Mouse (Mus musculus): ENCODE measurements around the gene Best2. TPM values are rescaled to one million over a fixed set of nuclear protein-coding genes. Genes with fewer than 3 reads are reported as not detected.

Best2 gene
- total RNA-seq, 2 experiments from 2014 or later, result not detected

DNA sequence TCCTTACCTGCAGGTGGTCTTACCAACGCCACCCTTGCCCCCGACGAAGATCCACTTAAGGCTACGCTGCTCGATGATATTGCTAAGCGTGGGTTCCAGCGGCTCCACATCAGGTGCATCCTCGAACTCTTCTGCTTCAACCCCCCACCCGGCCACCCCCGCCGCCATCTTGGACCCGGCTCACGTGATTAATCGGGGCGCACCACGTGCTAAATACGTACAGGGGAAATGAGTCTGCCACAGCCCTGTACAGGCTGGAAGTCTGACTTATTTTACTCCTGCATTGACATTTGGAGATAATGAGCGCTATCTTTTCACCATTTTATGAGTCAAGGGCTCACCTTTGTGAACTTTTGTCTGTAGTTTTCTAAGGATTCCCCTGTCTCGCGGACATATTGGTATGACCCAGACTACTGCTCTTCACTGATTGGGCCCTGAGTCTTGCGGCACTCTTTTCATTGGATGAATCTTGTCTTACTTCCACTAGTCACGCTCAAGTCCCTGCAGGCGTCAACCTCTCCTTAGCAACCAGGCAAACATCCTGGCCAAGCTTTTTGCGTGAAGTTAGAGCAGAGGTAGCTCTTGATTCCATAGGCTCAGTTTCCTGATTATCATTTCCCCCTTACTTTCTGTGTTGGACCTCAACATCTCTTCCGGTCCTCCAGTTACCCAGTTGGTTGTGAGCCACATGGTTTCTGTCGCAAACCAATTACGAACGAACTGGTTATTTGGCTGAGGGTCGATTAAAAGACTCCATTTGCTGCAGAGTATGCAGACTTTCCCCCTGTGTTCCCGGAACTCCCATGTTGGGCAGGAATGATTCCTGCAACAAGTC is 11.0 kb upstream of the Best2 start, which contains the start of gene Asna1:
Gene Asna1, minus strand, starts transcription at position 184 of the 835 bp plus-strand sequence.
- peak; percentile 80 to 84 for DNase-seq
- intact Hi-C loops (cut with DNase I), result no loop called here

DNA sequence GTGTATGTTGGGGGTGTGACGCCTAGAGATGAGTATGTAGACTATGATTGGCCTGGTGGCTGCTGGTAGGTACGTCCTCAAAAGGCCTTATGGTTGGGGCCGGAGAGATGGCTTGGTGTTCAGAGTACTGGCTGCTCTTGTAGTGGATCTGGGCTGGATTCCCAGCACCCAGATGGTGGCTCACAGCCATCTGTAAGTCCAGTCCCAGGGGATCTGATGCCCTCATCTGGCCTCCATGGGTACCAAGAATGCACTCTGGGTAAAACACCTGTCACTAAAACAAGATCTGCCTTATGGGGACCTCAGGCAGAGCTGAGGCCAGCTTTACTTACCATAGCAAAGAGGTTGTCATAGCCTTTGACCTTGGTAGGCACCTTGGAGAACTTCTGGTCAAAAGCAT is 9.5 kb upstream of the Best2 start:
- intact Hi-C loops (cut with DNase I), result no loop called here
- DNase-seq, result no peak

DNA sequence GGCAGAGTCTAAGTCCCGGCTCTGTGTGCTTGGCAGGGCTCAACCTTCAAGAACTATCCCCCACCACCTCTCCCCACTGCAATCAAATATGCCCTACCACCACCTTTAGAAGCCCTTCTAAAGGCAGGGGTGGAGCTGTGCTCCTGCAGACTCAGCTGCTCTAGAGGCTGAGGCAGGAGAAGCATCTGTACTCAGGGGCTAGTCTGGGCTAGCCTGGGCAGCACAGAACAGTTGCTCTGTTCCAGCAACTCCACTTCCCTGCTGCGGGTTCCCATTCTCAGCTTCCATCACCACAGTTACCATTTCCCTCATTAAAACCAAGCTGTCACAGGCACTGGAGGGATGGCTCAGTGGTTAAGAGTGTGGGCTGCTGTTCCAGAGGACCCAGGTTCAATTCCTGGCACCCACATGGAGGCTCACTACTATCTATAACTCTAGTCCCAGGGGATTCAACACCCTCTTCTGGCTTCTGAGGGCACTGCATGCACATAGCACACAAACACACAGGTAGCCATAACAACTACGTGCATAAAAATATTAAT is 7.3 kb upstream of the Best2 start:
- intact Hi-C loops (cut with DNase I), result no loop called here
- no peak for DNase-seq

DNA sequence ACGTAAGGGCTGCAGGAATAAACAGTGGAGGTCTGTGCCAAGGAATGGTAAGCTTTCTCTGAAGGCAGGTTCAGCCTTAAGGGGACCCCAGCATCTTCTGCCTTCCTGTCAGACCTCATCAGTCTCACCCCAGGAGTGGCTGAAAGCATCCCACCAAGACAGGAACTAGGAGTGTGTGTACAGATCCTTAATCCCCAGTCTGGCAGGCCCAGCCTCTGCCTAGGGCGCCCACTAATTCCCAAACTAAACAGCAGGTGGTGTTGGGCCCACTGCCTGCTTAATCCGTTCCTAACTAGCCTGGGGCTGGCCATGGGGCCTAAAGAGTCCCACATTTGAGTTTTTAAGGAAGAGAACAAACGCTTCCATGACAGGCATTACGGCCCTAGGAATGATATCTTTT is 2.9 kb upstream of the Best2 start:
- intact Hi-C loops (cut with DNase I), result no loop called here
- DNase-seq, result no peak

DNA sequence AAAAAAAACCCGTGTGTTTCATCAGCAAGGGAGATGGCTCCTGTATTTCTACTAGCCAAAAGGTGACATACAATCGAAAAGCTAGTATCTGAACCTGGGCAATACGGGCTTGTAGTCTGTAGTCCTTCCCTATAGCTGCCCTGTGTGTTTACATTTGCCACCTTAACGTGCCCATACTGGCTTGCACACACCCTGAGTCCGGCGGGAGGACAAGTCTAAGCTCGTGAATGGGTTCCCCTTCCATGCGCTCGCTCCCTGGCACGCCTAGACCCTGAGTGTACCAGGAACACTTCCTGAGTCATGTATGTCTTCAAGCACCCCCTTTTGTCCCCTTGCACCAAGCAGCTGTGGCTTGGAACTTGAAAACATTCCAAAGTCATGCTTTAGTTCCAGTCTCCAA is 2.4 kb upstream of the Best2 start:
- intact Hi-C loops (cut with DNase I), result no loop called here
- DNase-seq, result no peak

DNA sequence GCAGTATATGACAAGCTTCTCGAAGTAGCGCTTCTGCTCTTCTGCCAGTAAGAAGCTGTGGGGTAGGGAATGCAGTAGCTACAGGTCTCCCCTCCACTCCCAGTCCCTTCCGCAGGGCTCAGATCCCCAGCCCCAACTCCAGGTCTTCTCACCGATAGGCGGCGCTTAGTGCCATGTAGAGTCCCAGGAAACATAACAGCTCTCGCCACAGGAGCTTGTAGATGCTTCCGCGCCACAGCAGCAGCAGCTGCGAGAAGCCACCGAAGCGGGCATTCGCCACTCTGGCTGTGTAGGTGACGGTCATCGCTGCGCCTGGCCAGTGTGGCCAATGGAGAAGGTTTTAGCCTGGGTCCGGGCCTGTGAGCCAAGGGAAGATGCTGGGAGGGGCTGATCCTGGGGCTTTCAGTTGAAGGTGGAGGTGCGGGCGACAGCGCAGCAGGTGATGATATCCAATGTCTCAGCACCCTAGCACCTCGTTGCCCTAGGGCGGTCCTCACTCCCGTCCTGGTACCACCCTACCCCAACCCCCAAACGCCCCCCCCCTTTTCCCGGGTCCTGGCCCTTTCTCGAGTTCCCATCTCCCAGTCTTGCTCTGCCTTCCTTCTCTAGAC is 996 bp downstream of the Best2 start:
- peak; percentile 58 to 68 for DNase-seq
- intact Hi-C loops (cut with DNase I), result no loop called here

DNA sequence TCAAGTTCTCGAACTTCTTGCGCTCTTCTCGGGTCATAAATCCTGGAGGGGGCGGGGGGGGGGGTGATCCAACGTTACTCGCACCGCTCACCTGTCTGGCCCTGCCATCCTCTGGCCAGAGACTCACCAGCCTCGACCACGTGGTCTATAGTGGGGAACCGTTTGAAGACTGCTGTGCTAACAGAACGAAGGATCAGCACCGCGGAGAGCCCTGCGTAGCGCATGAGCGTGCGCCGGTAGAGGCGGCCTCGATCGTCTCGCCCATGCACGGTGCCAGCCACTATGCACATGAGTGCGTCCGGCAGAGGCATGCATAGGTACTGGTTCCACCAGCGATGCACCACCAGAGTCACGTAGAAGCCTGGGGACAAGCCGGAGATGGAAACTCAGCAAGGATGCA is 3.1 kb downstream of the Best2 start:
- intact Hi-C loops (cut with DNase I), result no loop called here
- DNase-seq, result no peak

DNA sequence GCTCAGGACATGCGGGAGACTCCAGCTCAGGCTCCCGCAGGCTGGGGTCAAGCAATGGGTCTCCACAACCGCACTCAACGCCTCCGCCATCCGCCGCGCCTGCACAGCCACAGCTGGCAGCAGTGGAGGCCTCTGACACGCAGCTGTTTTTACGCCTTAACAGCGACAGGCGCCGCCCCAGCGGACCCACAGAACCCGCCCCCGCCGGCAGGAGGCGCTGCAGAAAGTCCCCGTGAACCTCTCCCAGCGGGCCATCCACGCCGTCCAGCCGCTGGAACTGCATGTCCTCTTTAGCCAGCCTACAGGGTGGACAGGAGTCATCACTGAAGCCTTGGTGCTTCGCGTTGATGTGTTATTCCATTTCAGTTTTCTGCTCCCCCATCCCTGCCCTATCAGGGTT is 6.6 kb downstream of the Best2 start:
- DNase-seq, result peak; percentile 42 to 66
- intact Hi-C loops (cut with DNase I), result no loop called here

DNA sequence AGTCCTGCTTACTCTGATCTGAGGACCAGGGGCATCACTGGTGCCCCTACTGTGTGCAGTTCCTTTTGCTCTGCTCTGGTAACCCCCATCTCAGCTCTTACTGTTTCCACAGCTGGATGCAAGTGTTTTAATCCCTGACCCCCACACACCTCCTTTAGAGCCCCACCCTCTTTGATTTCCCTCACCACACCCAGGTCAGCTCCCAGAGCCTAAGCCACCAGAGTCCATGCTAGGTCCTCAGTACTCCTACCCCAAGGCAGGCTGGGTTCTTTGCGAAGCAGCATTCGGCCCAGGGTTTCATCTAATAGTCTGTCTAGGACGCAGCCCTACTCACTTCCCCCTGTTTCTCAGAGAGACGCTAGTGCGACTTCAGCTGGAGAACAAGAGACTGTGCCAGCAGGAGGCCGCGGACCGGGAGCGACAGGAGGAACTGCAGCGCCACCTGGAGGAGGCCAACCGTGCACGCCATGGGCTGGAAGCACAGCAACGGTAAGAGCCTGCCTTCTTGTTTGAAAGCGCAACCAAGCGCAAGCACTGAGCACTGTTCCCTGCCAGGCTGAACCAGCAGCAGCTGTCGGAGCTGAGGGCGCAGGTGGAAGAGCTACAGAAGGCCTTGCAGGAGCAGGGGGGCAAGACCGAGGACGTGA is 16.6 kb downstream of the Best2 start:
- intact Hi-C loops (cut with DNase I), result loop anchor here (2.0 kb wide), 1 partner anchor 69 kb away; no protein-coding TSS in a partner anchor
- peak; percentile 91 to 95 for DNase-seq

DNA sequence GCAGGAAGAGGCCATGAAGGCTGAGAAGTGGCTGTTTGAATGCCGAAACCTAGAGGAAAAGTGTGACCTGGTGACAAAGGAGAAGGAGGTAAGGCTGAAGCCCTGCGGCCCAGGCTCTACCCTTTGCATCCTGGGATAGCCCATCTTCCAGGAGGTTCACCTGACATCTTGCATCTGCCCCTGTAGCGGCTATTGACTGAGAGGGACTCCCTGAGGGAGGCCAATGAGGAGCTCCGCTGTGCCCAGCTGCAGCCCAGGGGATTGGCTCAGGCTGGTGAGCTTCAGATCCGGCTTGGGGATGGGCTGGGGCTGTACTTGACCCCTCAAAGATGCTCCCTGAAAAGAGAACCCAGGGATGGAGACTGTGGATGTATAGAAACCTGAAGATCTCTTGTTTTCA is 17.4 kb downstream of the Best2 start:
- intact Hi-C loops (cut with DNase I), result no loop called here

DNA sequence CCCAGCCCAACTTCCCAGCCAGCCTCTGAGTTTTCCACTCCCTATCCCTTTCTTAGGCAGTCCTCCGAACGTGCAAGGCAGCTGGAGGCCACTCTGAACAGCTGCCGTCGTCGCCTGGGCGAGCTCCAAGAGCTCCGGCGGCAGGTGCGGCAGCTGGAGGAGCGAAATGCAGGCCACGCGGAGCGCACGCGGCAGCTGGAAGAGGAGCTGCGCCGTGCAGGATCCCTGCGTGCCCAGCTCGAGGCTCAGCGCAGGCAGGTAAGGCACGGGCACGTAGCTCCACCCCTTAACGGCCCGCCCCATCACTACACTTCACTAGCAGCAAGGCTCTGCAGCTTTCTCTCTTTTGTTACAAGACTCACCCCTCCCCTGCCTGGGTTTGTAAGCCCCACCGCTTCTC is 18.7 kb downstream of the Best2 start:
- intact Hi-C loops (cut with DNase I), result no loop called here
- no peak for DNase-seq

More for the DNA sequence above, 17.4 kb downstream of the Best2 start:
- DNase-seq, result no peak

DNA sequence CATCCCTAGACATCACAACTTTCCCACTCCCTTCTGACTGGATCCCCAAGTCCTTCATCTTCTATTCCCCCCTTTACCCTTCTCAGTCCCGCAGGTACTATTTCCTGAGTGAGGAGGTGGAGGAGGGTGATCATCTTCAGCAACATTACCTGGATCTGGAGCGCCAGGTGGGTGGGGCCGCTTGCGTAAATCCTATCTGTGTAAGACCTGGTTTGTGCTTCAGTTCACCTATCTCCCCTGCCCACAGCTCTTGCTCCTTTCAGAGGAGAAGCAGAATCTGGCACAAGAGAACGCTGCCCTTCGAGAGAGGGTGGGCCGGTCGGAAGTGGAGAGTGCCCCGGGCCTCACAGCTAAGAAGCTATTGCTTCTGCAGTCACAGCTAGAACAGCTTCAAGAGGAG is 20.0 kb downstream of the Best2 start:
- intact Hi-C loops (cut with DNase I), result no loop called here

DNA sequence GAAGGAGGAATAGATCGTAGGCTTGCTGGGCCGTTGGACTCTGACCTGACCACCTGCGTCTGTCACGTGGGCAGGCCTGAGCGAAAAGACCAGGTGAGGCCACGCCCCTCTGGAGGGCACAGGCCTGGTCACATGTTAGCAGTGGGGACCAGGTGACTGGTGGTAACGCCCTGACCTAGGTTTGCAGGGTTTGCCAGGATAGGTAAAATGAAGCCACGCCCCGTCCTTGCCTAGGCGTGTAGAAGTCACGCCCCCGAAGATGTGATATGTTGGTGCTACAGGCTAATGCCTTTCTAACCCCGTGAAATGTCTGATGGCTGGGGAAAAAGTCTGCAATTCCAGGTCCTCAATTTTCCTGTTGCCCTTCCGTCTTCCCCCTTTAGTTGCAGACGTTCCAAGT is 23.5 kb downstream of the Best2 start:
- DNase-seq, result no peak
- intact Hi-C loops (cut with DNase I), result no loop called here

More for the DNA sequence above, 20.0 kb downstream of the Best2 start:
- no peak for DNase-seq

DNA sequence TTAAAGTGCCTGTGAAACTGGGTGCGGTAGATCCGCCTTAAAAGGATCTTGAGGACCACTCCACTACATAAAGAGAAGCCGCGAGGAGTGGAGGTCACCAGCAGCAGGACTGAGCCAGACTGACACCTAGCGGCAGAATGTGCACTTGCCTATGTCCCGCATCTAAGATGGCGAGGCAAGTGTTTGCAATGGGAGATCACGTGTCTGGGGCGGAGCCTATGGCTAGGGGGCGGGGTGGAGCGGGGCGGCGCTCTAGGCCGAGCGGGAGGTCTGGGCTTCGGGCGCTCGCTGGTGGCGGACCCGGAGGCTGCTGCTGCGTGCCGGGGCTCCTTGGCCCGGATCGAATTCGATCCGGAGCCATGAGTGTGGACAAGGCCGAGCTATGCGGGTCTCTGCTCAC is 24.0 kb downstream of the Best2 start, which contains the start of gene Hook2:
Gene Hook2, plus strand, starts transcription at position 255 of the 400 bp plus-strand sequence.
- intact Hi-C loops (cut with DNase I), result no loop called here
- DNase-seq, result peak; percentile 95 to 97

DNA sequence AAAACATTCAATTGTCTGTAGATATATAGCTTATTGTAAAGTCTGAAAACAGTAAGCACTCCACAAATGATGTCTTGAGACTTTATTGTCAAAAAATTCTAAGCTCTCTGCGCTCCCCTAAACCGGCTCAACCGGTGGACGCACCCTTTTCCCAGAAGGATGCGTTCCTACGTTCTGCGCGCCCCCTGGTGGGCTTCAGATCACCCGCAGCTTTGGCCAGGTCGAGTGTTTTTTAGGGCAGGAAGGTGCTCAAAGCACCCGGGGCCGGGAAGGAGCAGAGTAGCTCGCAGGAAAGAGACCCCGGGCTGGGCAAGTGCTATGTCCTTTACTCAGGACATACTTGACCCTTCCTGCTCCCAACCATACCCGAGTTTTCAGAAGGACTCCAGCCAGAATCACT is 24.5 kb downstream of the Best2 start:
- intact Hi-C loops (cut with DNase I), result loop anchor here (1.0 kb wide), 1 partner anchor 15 kb away; no protein-coding TSS in a partner anchor
- peak; percentile 94 to 97 for DNase-seq

DNA sequence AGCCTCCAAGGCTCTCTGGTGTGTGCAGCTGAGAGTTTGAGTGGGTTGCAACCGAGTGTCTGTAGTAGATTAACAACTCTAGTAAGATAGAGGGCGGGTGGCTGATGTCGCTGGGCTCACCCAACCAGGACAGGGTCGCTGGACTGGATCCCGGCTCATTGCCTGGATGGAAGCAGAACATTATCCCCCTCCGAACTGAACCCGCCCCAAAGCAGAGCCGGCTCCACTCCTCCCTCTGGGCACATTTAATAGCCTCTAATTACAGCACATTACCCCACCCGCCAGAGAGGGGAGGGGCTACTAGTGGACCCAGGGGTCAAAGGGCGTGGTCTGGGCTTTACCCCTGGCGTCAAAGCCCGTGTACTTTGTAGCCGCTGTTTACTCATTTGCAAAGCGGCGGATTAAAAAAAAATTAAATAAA is 25.0 kb downstream of the Best2 start:
- DNase-seq, result peak; percentile 60 to 61

DNA sequence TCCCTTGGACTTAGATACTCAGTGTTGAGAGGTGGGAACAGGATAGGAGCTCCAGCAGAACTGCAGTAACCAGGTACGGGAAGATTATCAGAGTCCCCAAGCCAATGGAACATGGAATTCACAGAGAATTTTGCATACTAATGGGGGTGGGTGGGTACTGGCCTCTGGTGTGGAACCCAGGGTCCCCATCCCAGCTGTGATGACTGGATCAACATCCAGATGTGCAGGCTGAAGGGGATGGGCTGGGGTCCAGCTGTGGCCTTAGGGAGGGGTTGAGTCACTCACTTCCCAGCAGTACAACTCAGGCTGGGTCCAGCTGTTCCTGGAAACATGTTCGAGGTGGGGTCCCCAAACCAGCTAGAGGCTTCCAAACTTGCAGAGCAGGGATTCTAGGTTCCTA is 26.4 kb downstream of the Best2 start:
- peak; percentile 63 to 68 for DNase-seq
- intact Hi-C loops (cut with DNase I), result no loop called here

More for the DNA sequence above, 25.0 kb downstream of the Best2 start:
- intact Hi-C loops (cut with DNase I), result loop anchor here (1.0 kb wide), 1 partner anchor 14 kb away; no protein-coding TSS in a partner anchor

DNA sequence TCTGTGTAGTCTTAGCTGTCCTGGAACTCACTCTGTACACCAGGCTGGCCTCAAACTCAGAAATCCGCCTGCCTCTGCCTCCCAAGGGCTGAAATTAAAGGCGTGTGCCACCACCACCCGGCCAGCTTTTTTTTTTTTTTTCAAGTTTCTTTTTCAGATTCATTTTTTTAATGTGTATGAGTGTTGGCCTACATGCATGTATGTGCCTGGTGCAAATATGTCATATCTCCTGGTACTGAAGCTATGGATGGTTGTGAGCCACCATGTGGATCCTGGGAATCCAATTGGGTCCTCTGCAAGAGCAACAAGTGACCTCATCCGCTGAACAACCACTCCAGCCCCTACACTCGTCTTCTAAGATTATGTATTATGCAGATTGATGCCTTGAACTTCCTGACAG is 26.9 kb downstream of the Best2 start:
- no peak for DNase-seq
- intact Hi-C loops (cut with DNase I), result no loop called here

DNA sequence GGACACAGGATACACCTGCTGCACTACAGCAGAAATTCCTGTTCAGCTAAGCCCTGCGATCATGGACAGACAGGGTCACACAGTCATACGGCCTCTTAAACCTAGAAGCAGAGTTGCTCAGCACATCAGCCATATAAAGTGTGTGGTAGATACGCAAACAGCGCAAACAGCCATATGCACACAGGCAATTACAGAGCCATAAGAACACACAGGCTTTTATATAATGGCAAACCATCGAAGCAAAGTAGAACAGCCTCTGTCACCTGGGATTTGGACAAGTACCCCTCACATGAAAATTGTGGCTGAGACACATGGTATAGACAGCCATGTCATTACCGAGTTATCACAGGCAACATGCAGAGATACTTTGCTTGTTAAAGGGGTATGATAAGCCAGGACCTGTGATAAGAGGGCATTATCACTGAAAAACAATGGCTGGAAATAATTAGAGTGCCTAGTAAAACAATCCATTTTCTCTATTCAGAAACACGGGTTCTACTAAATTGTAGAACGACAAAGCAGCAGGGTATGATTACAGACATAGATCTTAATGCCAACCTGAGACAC is 27.9 kb downstream of the Best2 start:
- no peak for DNase-seq
- intact Hi-C loops (cut with DNase I), result no loop called here

DNA sequence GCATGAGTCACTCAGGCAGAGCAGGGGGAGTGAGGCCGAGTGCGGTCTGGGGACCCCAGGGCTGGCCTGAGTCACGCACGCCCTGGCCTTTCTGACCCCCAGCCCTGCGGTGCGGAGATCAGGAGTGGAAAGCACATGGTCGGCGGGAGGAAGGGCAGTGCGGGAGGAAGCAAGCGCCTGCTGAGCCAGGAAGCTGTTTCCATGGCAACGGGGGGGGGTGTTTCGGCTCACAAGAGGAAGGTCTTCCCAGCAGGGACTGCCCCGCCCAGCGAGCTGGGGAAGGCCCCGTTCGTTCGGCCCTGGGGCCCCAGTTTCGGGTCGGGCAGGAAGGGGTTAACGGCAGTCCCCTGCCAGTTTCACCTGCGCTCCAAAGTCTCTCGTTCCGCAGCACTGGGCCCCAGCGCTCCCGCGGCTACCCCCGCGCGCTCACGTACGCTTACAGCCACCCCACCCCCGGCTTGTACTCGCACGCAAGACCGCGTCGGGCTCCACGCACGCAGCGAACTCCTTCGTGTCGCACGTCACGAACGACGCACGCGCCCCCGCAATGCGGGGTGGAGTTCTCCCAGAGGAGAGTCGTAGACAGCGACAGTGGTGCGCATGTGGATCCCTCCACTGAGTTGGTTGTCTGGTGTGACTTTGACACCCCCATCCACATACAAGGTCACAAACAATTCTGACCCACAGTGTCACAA is 28.5 kb downstream of the Best2 start:
- intact Hi-C loops (cut with DNase I), result no loop called here
- DNase-seq, result peak; percentile 88 to 89

Data from heart, postnatal 14 days (tissue).